Comparison of ENCODE assay signal across 17 mouse cellular contexts in genomic region chr13:71529397-71530122, GRCm38 (mm10).
DNase-seq lines count a peak whose midpoint lies in the region; ATAC-seq and TF ChIP-seq lines count a peak whose summit lies in the region.
"Had no signal": no experiment of that assay in that cellular context is flagged by ENCODE, and none has a peak within 500 bp of the region (broad histone marks: within the 10 kb centered on the region; RNA-seq: fewer than 3 reads in every experiment).

No protein-coding gene starts in this region.

- 50% methylated on average over 14 of the region's 14 CpGs for WGBS in intestine, postnatal 0 days
- 61% methylated on average over 14 of the region's 14 CpGs for WGBS in intestine, embryonic 15.5 days
- WGBS in lung, embryonic 16.5 days, result 41% methylated on average over 14 of the region's 14 CpGs
- WGBS in embryonic facial prominence, embryonic 14.5 days, result 45% methylated on average over 14 of the region's 14 CpGs

- H3K4me3 ChIP-seq in intestine, postnatal 0 days (ENCODE audit: low read depth, low read length), result no peak overlapping the region
- H3K4me3 ChIP-seq in intestine, embryonic 15.5 days (replicated peaks), result no peak overlapping the region
- H3K4me3 ChIP-seq in lung, embryonic 16.5 days (ENCODE audit: low read length), result no peak overlapping the region
- no peak overlapping the region for H3K4me3 ChIP-seq in embryonic facial prominence, embryonic 14.5 days (ENCODE audit: low read depth, low read length)
- H3K4me3 ChIP-seq: heart, embryonic 15.5 days; hindbrain, embryonic 15.5 days; liver, embryonic 12.5 days; neural tube, embryonic 13.5 days had no signal

- no peaks in the 10 kb centered on the region for H3K36me3 ChIP-seq in intestine, postnatal 0 days (ENCODE audit: control insufficient read depth, insufficient read depth)
- H3K36me3 ChIP-seq in intestine, embryonic 15.5 days, result no peaks in the 10 kb centered on the region
- H3K36me3 ChIP-seq in lung, embryonic 16.5 days (ENCODE audit: control insufficient read depth, insufficient read depth, low read length), result no peaks in the 10 kb centered on the region
- no peaks in the 10 kb centered on the region for H3K36me3 ChIP-seq in embryonic facial prominence, embryonic 14.5 days (ENCODE audit: control insufficient read depth, insufficient read depth, low read length)
- H3K36me3 ChIP-seq: heart, embryonic 15.5 days; hindbrain, embryonic 15.5 days; liver, embryonic 12.5 days; neural tube, embryonic 13.5 days had no signal

- H3K9ac ChIP-seq in intestine, postnatal 0 days (ENCODE audit: low read depth, low read length), result no peak overlapping the region
- no peak overlapping the region for H3K9ac ChIP-seq in intestine, embryonic 15.5 days
- no peak overlapping the region for H3K9ac ChIP-seq in lung, embryonic 16.5 days (ENCODE audit: low read length)
- no peak overlapping the region for H3K9ac ChIP-seq in embryonic facial prominence, embryonic 14.5 days (ENCODE audit: low read depth, low read length)
- H3K9ac ChIP-seq: heart, embryonic 15.5 days; hindbrain, embryonic 15.5 days; liver, embryonic 12.5 days; neural tube, embryonic 13.5 days had no signal

- TF ChIP-seq CTCF in intestine, postnatal 0 days (IDR thresholded peaks at IDR 0.05; ENCODE audit: low read depth), result no peak

- H3K9me3 ChIP-seq in intestine, postnatal 0 days (ENCODE audit: control insufficient read depth), result no peaks in the 10 kb centered on the region
- H3K9me3 ChIP-seq in intestine, embryonic 15.5 days, result no peaks in the 10 kb centered on the region
- no peaks in the 10 kb centered on the region for H3K9me3 ChIP-seq in lung, embryonic 16.5 days (ENCODE audit: control insufficient read depth, low read length)
- no peaks in the 10 kb centered on the region for H3K9me3 ChIP-seq in embryonic facial prominence, embryonic 14.5 days (ENCODE audit: control insufficient read depth, low read length)
- H3K9me3 ChIP-seq: heart, embryonic 15.5 days; hindbrain, embryonic 15.5 days; liver, embryonic 12.5 days; neural tube, embryonic 13.5 days had no signal

- no peaks in the 10 kb centered on the region for H3K4me1 ChIP-seq in intestine, postnatal 0 days (replicated peaks; ENCODE audit: control insufficient read depth, insufficient read depth, low read length)
- no peaks in the 10 kb centered on the region for H3K4me1 ChIP-seq in intestine, embryonic 15.5 days (replicated peaks)
- no peaks in the 10 kb centered on the region for H3K4me1 ChIP-seq in lung, embryonic 16.5 days (replicated peaks; ENCODE audit: control insufficient read depth, insufficient read depth, low read length)
- 0 out of 2 replicates have a peak, but pooled peaks cover 3% of the 10 kb centered on the region for H3K4me1 ChIP-seq in embryonic facial prominence, embryonic 14.5 days (ENCODE audit: control insufficient read depth, insufficient read depth, low read length)
- H3K4me1 ChIP-seq: heart, embryonic 15.5 days; liver, embryonic 12.5 days had no signal

- no peaks in the 10 kb centered on the region for H3K27me3 ChIP-seq in intestine, postnatal 0 days (replicated peaks; ENCODE audit: control insufficient read depth, insufficient read depth, low read length)
- H3K27me3 ChIP-seq in intestine, embryonic 15.5 days (replicated peaks), result no peaks in the 10 kb centered on the region
- no peaks in the 10 kb centered on the region for H3K27me3 ChIP-seq in lung, embryonic 16.5 days (ENCODE audit: control insufficient read depth, insufficient read depth, low read depth, low read length)
- no peaks in the 10 kb centered on the region for H3K27me3 ChIP-seq in embryonic facial prominence, embryonic 14.5 days (replicated peaks; ENCODE audit: control insufficient read depth, insufficient read depth, low read length)
- H3K27me3 ChIP-seq: heart, embryonic 15.5 days; liver, embryonic 12.5 days had no signal

- ATAC-seq in intestine, postnatal 0 days, result 0 out of 2 replicates have a peak, but pooled peaks have one; percentile 22
- no peak for ATAC-seq in intestine, embryonic 15.5 days
- 0 out of 2 replicates have a peak, but pooled peaks have one; percentile 31 for ATAC-seq in lung, embryonic 16.5 days (ENCODE audit: low read depth)
- no peak for ATAC-seq in embryonic facial prominence, embryonic 14.5 days (ENCODE audit: low read depth)
- ATAC-seq in erythroid progenitor cell, adult 5-6 weeks (replicated peaks; ENCODE audit: low FRiP score, poor library complexity, severe bottlenecking), result no peak
- ATAC-seq: CD4-positive, CD25-positive, alpha-beta regulatory T cell, adult 4 months; forebrain, embryonic 14.5 days; liver, embryonic 12.5 days had no signal

- H3K4me2 ChIP-seq in intestine, postnatal 0 days (replicated peaks; ENCODE audit: low read depth), result no peak overlapping the region
- no peak overlapping the region for H3K4me2 ChIP-seq in intestine, embryonic 15.5 days (replicated peaks)
- no peak overlapping the region for H3K4me2 ChIP-seq in lung, embryonic 16.5 days (ENCODE audit: low read depth, low read length)
- H3K4me2 ChIP-seq in embryonic facial prominence, embryonic 14.5 days (ENCODE audit: low read depth, low read length), result no peak overlapping the region
- H3K4me2 ChIP-seq: heart, embryonic 15.5 days; hindbrain, embryonic 15.5 days; liver, embryonic 12.5 days; neural tube, embryonic 13.5 days had no signal

- DNase-seq in lung, postnatal 10 days, result no peak
- DNase-seq in embryo, embryonic 10 days (ENCODE audit: low spot score), result peak; percentile 50
- peak; percentile 16 for DNase-seq in embryonic facial prominence, embryonic 14.5 days (ENCODE audit: low spot score)
- no peak for DNase-seq in heart, adult 8-10 months (ENCODE audit: low spot score)
- DNase-seq: cerebellum, postnatal 25 days; thymus, postnatal 25 days had no signal

- H3K27ac ChIP-seq in intestine, postnatal 0 days (ENCODE audit: low read depth, low read length), result no peak overlapping the region
- H3K27ac ChIP-seq in intestine, embryonic 15.5 days, result no peak overlapping the region
- H3K27ac ChIP-seq in lung, embryonic 16.5 days (ENCODE audit: low read length), result no peak overlapping the region
- H3K27ac ChIP-seq in embryonic facial prominence, embryonic 14.5 days (replicated peaks; ENCODE audit: low read depth, low read length), result no peak overlapping the region
- H3K27ac ChIP-seq: heart, embryonic 15.5 days; hindbrain, embryonic 15.5 days; liver, embryonic 12.5 days; macrophage; neural tube, embryonic 13.5 days had no signal

Comparison
In these comparisons a context has a peak if more than half of its experiments do, and no peak if none do; other contexts are left out.
1. ATAC-seq: peak in intestine, postnatal 0 days (single experiment) and lung, embryonic 16.5 days (single experiment); none in intestine, embryonic 15.5 days (single experiment), embryonic facial prominence, embryonic 14.5 days (single experiment) and erythroid progenitor cell, adult 5-6 weeks (single experiment).
2. DNase-seq: peak in embryo, embryonic 10 days (single experiment) and embryonic facial prominence, embryonic 14.5 days (single experiment); none in lung, postnatal 10 days (single experiment) and heart, adult 8-10 months (single experiment).